Mouse (Mus musculus): ENCODE results near the gene Ifi204. TPM values are rescaled to one million over a fixed set of nuclear protein-coding genes. Genes with fewer than 3 reads are reported as not detected.
"Not testable (repeated sequence)": the region's sequence is repeated elsewhere in the genome, so short reads cannot be mapped to it uniquely, and the experiment has no call there.

Gene Ifi204
- polyA plus RNA-seq (2011; ENCODE audit: insufficient read depth, insufficient read length, low replicate concordance, missing spikeins): 9.6 and 21.3 TPM in 2 replicates

DNA sequence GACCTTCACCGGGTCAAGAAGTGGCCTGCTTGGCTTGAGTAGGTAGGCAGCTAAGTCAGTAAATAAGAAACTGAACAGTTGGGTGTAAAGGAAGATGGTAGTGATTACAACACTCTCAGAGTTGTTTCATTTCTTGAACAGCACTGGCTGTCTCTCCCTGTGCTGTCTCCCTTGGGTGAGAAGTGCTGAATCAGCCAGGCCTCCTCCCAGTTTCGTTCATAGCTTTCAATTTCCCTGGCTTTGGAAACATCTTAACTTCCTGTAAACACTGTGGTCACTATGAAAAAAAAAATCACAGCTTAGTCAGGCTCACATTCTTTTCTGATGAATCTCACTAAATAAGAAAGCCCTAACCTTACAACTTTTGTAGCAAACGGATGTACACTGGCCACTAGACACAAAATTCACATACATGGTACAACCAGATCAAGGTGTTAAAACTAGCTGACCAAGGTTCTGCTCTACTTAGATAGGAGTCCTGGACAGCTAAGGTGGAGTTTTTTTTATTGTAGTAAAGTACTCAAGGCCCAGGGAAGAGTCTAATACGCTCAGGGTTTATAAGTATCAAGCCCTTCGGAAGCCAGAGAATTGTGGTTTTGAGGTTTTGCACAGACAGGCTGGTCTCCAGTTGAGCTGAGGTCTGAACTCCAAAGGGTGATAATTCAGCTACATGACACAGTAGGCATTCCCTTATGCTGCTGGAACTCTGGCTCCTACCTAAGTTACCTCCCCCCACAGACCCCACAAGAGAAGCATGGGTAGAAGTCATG, at the start of gene Ifi204:
Gene Ifi204, minus strand, starts transcription at position 96 of the 770 bp plus-strand sequence.
- 13% methylated on average over 5 of the region's 5 CpGs for WGBS
- not testable (repeated sequence) for H3K27ac ChIP-seq (ENCODE audit: control insufficient read depth, insufficient read depth, low read depth, low read length, poor library complexity); H3K4me3 ChIP-seq (replicated peaks; ENCODE audit: control insufficient read depth, low read depth, low read length); H3K4me1 ChIP-seq (ENCODE audit: control insufficient read depth, insufficient read depth, low read length)

GRCm38 (mm10) chr1:173809294-173809693, 42.6 kb upstream of the Ifi204 start:
- H3K4me3 ChIP-seq (replicated peaks; ENCODE audit: control insufficient read depth, low read depth, low read length); H3K27ac ChIP-seq (ENCODE audit: control insufficient read depth, insufficient read depth, low read depth, low read length, poor library complexity): not testable (repeated sequence)
- WGBS: 29% methylated on average over 2 of the region's 2 CpGs

GRCm38 (mm10) chr1:173802689-173803281, 36.0 kb upstream of the Ifi204 start:
- H3K4me1 ChIP-seq (ENCODE audit: control insufficient read depth, insufficient read depth, low read length); H3K27ac ChIP-seq (ENCODE audit: control insufficient read depth, insufficient read depth, low read depth, low read length, poor library complexity); H3K4me3 ChIP-seq (replicated peaks; ENCODE audit: control insufficient read depth, low read depth, low read length): not testable (repeated sequence)
- 49% methylated on average over 2 of the region's 2 CpGs for WGBS

More at GRCm38 (mm10) chr1:173809294-173809693, 42.6 kb upstream of the Ifi204 start:
- H3K4me1 ChIP-seq (ENCODE audit: control insufficient read depth, insufficient read depth, low read length): not testable (repeated sequence)

GRCm38 (mm10) chr1:173802207-173802606, 35.5 kb upstream of the Ifi204 start:
- H3K4me3 ChIP-seq (replicated peaks; ENCODE audit: control insufficient read depth, low read depth, low read length); H3K27ac ChIP-seq (ENCODE audit: control insufficient read depth, insufficient read depth, low read depth, low read length, poor library complexity); H3K4me1 ChIP-seq (ENCODE audit: control insufficient read depth, insufficient read depth, low read length): not testable (repeated sequence)
- WGBS: 4% methylated on average over 3 of the region's 3 CpGs

- not testable (repeated sequence) for H3K4me1 ChIP-seq (ENCODE audit: control insufficient read depth, insufficient read depth, low read length); H3K4me3 ChIP-seq (replicated peaks; ENCODE audit: control insufficient read depth, low read depth, low read length); H3K27ac ChIP-seq (ENCODE audit: control insufficient read depth, insufficient read depth, low read depth, low read length, poor library complexity)
- WGBS: 40% methylated on average over 2 of the region's 2 CpGs
Observed at GRCm38 (mm10) chr1:173801791-173802190, 35.0 kb upstream of the Ifi204 start.

GRCm38 (mm10) chr1:173773457-173773856, 6.7 kb upstream of the Ifi204 start:
- 72% methylated on average over 3 of the region's 3 CpGs for WGBS

DNA sequence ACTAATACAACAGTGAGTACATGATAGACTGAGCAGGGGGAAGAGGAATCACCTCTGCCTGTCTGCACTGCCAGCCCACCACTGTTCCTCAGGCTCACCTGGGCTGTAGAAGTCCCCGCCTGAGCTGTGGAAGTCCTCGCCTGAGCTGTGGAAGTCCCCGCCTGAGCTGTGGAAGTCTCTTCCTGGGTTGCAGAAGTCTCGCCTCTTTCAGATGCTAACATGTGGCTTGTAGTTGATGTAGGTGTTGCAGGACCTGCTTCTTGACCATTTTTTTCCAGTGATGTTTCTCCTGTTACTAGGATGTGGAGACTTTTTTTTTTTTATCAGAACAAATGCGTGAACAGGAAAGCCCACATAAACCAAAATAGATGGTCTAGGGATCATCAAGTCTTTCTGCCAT, 6.7 kb downstream of the Ifi204 start:
- WGBS: 79% methylated on average over 5 of the region's 5 CpGs
- H3K4me1 ChIP-seq (ENCODE audit: control insufficient read depth, insufficient read depth, low read length); H3K4me3 ChIP-seq (replicated peaks; ENCODE audit: control insufficient read depth, low read depth, low read length); H3K27ac ChIP-seq (ENCODE audit: control insufficient read depth, insufficient read depth, low read depth, low read length, poor library complexity): not testable (repeated sequence)

More at GRCm38 (mm10) chr1:173773457-173773856, 6.7 kb upstream of the Ifi204 start:
- H3K27ac ChIP-seq (ENCODE audit: control insufficient read depth, insufficient read depth, low read depth, low read length, poor library complexity); H3K4me3 ChIP-seq (replicated peaks; ENCODE audit: control insufficient read depth, low read depth, low read length); H3K4me1 ChIP-seq (ENCODE audit: control insufficient read depth, insufficient read depth, low read length): not testable (repeated sequence)

DNA sequence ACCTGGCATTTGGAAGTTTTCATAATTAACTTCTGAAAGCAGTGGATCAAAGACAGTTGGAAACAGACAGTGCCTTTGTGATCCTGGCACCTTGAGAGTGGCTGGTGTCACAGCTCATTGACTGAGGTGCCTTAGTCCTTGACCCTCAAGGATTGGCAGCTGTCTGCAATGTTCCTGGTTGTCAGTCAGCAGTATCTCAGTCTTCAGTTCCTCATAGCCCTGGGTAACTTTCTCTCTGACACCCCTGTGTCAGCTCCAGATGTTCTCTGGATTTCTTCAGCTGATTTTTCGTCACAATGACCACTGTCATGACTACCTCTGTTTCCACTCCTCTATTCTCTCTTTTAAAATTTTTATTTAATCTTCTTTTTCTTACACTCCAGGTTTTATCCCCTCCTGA, 24.5 kb downstream of the Ifi204 start:
- H3K27ac ChIP-seq (ENCODE audit: control insufficient read depth, insufficient read depth, low read depth, low read length, poor library complexity): no peak overlapping the region
- TF ChIP-seq CTCF (IDR thresholded peaks at IDR 0.05; ENCODE audit: control insufficient read depth, insufficient read depth, low read length) (no peak), POLR2A (IDR thresholded peaks at IDR 0.05; ENCODE audit: borderline replicate concordance, control insufficient read depth, low read depth, low read length) (no peak)
- H3K4me3 ChIP-seq (replicated peaks; ENCODE audit: control insufficient read depth, low read depth, low read length): no peak overlapping the region
- no peaks in the 10 kb centered on the region for H3K4me1 ChIP-seq (ENCODE audit: control insufficient read depth, insufficient read depth, low read length)
- 50% methylated on average over 1 of the region's 1 CpGs for WGBS

DNA sequence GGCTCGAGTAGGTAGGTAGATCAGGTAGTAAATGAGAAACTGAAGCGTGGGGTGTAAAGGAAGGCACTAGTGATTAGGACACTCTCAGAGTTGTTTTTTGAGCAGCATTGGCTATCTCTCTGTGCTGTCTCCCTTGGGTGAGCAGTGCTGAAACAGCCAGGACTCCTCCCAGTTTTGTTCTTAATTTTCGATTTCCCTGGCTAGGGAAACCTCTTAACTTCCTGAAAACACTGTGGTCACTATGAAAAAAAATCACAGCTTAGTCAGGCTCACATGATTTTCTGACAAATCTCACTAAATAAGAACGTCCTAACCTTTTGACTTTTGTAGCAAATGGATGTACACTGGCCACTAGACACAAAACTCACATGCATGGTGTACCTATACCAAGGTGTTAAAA, 25.1 kb downstream of the Ifi204 start, which contains the start of gene Ifi207:
Gene Ifi207, minus strand, starts transcription at position 92 of the 400 bp plus-strand sequence.
- TF ChIP-seq POLR2A (IDR thresholded peaks at IDR 0.05; ENCODE audit: borderline replicate concordance, control insufficient read depth, low read depth, low read length): no peak
- TF ChIP-seq CTCF (IDR thresholded peaks at IDR 0.05; ENCODE audit: control insufficient read depth, insufficient read depth, low read length): no peak
- WGBS: 28% methylated on average over 4 of the region's 4 CpGs

More for the DNA sequence above, 25.1 kb downstream of the Ifi204 start, which contains the start of gene Ifi207:
- H3K27ac ChIP-seq (ENCODE audit: control insufficient read depth, insufficient read depth, low read depth, low read length, poor library complexity): peak within 1 kb of the TSS; percentile 33; the same call in 1 of the 2 replicates
- H3K4me3 ChIP-seq (replicated peaks; ENCODE audit: control insufficient read depth, low read depth, low read length): peak within 1 kb of the TSS; percentile 30
- H3K4me1 ChIP-seq (ENCODE audit: control insufficient read depth, insufficient read depth, low read length): no peaks in the 10 kb centered on the region
